Mouse (Mus musculus) urinary bladder, postnatal 14 days (tissue): ENCODE measurements around the gene Inpp5a.

Experiments
- DNase-seq: peaks from one replicate; pipeline ENCODE4 v3.0.0; 2021; ENCODE audit warnings: low spot score

Inpp5a gene

GRCm38 (mm10) chr7:139582595-139582994 is 193.7 kb downstream of the Inpp5a start, which contains the start of gene Nkx6-2:
TSS of gene Nkx6-2 (minus strand) at chr7:139582797.
- peak; percentile 44 for DNase-seq

- DNase-seq: no peak
Measured at GRCm38 (mm10) chr7:139583094-139583737, 194.3 kb downstream of the Inpp5a start.

- DNase-seq: no peak
Measured at GRCm38 (mm10) chr7:139584221-139585175, 195.6 kb downstream of the Inpp5a start.

DNA sequence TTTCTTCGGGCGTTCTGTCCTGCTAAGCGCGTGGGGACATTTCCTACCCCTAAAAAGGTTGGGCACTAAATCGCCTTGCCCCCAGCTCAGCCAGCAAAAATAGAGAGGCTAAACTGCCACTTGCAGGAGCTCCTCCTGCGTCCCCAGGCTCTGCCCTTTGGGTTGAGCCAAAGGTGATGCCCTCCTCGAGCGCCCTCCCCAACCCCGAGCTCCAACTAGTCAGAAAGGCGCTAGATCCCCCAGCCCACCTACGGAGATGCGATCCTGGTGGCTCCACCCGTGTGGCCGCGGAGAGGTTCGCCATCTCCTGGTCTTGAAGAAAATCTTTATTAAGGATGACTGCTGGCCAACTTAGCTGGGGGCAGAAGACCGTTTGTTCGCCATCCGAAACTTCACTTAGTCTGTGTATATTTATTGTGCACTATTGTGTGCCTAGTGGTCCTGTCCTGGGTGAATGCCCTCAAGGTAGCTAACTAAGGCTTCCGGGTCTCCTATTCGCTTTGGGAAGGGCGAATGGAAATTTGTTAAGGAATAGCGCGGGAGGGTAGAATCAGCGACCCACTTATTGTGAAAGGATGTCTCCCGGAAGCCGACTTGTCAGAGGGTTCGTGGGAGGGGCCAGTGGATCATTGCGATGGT is 196.4 kb downstream of the Inpp5a start:
- no peak for DNase-seq

DNA sequence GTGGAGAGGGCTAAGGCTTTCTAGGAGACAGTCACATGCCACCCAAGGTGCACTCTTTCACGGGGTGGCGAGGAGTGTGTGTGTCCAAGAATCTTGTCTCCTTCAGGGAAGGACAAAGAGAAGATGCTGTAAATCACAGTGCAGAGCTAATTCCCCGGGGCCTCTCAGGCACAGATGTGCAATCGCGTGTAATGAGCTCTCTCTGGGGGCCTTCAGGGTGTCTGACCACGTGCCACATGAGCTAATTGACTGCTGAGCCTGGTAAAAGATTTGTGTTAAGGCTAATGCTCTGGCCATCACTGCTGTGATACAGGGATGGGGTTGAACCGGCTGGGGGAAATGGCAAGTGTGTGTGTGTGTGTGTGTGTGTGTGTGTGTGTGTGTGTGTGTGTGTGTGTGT is 199.0 kb downstream of the Inpp5a start:
- no peak for DNase-seq

GRCm38 (mm10) chr7:139590302-139590701 is 201.4 kb downstream of the Inpp5a start:
- DNase-seq: peak; percentile 38

DNA sequence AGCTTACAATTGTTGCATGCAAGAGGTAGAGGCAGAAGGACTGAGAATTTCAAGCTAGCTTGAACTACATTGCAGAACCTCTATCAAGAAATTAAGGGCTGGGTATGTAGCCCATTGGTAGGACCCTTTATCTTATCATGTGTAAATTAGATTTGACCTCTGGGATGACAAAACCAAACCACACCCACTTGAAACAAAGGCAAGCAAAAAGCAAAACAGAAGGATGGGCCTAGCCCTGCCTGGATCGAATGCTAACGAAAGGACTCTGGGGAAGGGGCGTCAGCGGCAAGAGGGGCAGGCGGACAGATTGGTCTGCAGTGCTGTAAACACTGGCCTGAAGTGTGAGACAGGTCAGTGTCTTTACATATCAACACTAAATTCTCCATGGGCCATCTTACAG is 202.4 kb downstream of the Inpp5a start:
- DNase-seq: no peak

DNA sequence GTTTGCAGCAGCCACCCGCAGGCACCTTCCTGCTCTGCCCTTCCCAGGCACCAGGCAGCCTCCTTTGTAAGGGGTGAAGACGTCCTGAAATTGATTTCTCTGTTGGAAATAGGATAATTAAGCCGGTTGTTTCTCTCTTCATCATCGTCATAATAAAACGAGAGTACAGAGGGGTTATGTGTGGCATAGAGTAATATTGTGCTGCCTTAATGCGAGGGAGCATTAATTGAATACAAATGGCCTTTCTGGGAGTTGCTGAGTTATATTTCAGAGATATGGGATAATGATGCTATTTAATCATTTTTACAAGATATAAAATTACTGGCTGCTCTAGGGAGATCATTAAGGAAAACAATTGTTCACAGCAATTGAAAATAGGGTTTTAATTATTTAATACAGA is 206.4 kb downstream of the Inpp5a start:
- no peak for DNase-seq

GRCm38 (mm10) chr7:139595862-139596261 is 207.0 kb downstream of the Inpp5a start:
- DNase-seq: no peak

GRCm38 (mm10) chr7:139610328-139610727 is 221.4 kb downstream of the Inpp5a start:
- no peak for DNase-seq

- DNase-seq: peak; percentile 56
Measured at GRCm38 (mm10) chr7:139615767-139616766, 227.2 kb downstream of the Inpp5a start.

- no peak for DNase-seq
Measured at GRCm38 (mm10) chr7:139622568-139622967, 233.7 kb downstream of the Inpp5a start.

DNA sequence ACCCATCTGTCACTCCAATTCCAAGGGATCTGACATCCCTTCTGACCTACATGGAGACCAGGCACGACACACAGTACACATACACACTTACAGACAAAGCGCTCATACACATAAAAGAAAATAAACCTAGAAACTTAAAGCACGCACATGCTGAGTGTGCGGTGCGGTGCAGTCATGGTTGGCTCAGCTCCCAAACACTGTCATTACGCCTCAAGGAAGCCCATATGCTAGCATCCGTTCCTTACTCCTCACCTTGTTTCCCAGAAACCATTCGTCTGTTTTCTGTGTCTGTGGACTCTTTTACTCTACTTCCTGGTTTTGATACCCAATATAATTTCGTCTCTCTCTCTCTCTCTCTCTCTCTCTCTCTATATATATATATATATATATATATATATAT is 236.2 kb downstream of the Inpp5a start:
- no peak for DNase-seq
